ENCODE assay signal across 18 mouse cellular contexts in the genomic region with DNA sequence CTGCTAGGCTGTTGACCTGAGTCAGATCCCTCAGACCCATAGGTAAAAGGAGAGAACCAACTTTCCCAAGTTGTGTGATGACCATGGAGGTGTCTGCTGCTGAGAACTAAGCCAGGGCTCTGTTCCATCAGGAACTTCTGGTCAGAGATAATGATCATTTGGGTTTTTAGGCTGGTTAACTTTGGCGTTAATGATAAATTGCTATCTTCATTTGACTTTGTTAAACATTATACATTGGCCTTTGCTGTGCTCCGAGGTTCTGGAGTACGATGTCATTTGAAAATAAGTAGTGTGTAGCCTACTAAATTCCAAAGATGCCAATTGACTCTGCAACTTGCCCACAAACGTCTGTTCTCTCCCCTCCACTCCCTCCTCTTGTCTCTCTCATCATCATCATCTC. TPM values are rescaled to one million over a fixed set of nuclear protein-coding genes. Genes with fewer than 3 reads are reported as not detected.
A peak's percentile ranks its signal among the peaks of the same experiment; 100 is the strongest.
DNase-seq lines count a peak whose midpoint lies in the region; TF ChIP-seq lines count a peak whose summit lies in the region.
"Had no signal": no experiment of that assay in that cellular context is flagged by ENCODE, and none has a peak within 500 bp of the region (broad histone marks: within the 10 kb centered on the region; RNA-seq: fewer than 3 reads in every experiment).

No protein-coding gene starts in this region.

- peaks cover 2% of the 10 kb centered on the region; the same call in 1 of the 2 replicates for H3K36me3 ChIP-seq in kidney, adult 2 months (ENCODE audit: control insufficient read depth, insufficient read depth, low read length)
- no peaks in the 10 kb centered on the region for H3K36me3 ChIP-seq in testis, adult 2 months (ENCODE audit: control insufficient read depth, insufficient read depth, low read length)

- peak; percentile 69 for DNase-seq in kidney, adult 2 months
- DNase-seq in kidney, postnatal 25 days, result no peak
- DNase-seq in testis, postnatal 14 days (ENCODE audit: low spot score), result no peak
- peak; percentile 13 for DNase-seq in kidney, postnatal 14 days
- no peak for DNase-seq in left cerebral cortex, postnatal 10 days (ENCODE audit: extremely low spot score in 1 of 2, low spot score in 2 of 2)
- DNase-seq in right cerebral cortex, adult 18-20 months, result no peak
- DNase-seq: adrenal gland, adult 8-10 months; heart, adult 2 months; heart, postnatal 14 days; lung, postnatal 14 days; thymus, postnatal 25 days had no signal

- no peak for TF ChIP-seq CTCF in kidney, adult 2 months (conservative IDR thresholded peaks at IDR 0.05; ENCODE audit: insufficient read depth, insufficient read length, low read depth, low read length)
- no peak for TF ChIP-seq CTCF in testis, adult 2 months (IDR thresholded peaks at IDR 0.05; ENCODE audit: control insufficient read depth, insufficient read depth, insufficient replicate concordance, low read depth, low read length)

- H3K4me3 ChIP-seq in kidney, adult 2 months (ENCODE audit: insufficient read depth, low read depth, low read length), result no peak overlapping the region
- H3K4me3 ChIP-seq in testis, adult 2 months (ENCODE audit: control insufficient read depth, low read depth, low read length), result peak overlapping the region; percentile 1; the same call in 1 of the 2 replicates
- H3K4me3 ChIP-seq: heart, adult 2 months had no signal

- H3K27me3 ChIP-seq in kidney, adult 2 months (replicated peaks; ENCODE audit: control insufficient read depth, insufficient read depth, low read length), result no peaks in the 10 kb centered on the region
- H3K27me3 ChIP-seq in testis, adult 2 months (ENCODE audit: control insufficient read depth, insufficient read depth, low read length), result no peaks in the 10 kb centered on the region

- intact Hi-C loops in left cerebral cortex, postnatal 10 days (cut with DNase I), result no loop called here

- H3K4me1 ChIP-seq in kidney, adult 2 months (ENCODE audit: control insufficient read depth, insufficient read depth, low read length), result peaks cover 16% of the 10 kb centered on the region
- peaks cover 7% of the 10 kb centered on the region for H3K4me1 ChIP-seq in testis, adult 2 months (ENCODE audit: control insufficient read depth, insufficient read depth, low read length)

- peak overlapping the region; percentile 93 for H3K27ac ChIP-seq in kidney, adult 2 months (ENCODE audit: insufficient read depth, low read depth, low read length)
- H3K27ac ChIP-seq in testis, adult 2 months (ENCODE audit: control insufficient read depth, insufficient read depth, low read depth, low read length), result no peak overlapping the region

- TF ChIP-seq POLR2A in kidney, adult 2 months (IDR thresholded peaks at IDR 0.05; ENCODE audit: low read depth, low read length), result no peak
- TF ChIP-seq POLR2A in testis, adult 2 months (IDR thresholded peaks at IDR 0.05; ENCODE audit: control insufficient read depth, low read depth, low read length), result no peak

- WGBS in kidney, adult 2 months, result 28% methylated on average over 4 of the region's 4 CpGs

RNA-seq across cellular contexts. Expression of gene Nfx1, which starts 1.5 kb away (rescaled TPM):
- polyA plus RNA-seq in kidney, adult 2 months (2012; rRNA removed), result 24.3 and 25.8 TPM in 2 replicates
- 28.2 and 29.5 TPM in 2 replicates for polyA plus RNA-seq in testis, adult 2 months (2012; rRNA removed)
- 10 to 100 TPM; 58.8 to 59.4 TPM for total RNA-seq in left cerebral cortex, postnatal 10 days (2021)

RNA-seq across cellular contexts. Expression of gene Chmp5, which starts 21.0 kb away (rescaled TPM):
- 25.7 and 41.9 TPM in 2 replicates for polyA plus RNA-seq in kidney, adult 2 months (2012; rRNA removed)
- polyA plus RNA-seq in testis, adult 2 months (2012; rRNA removed), result 18.0 and 19.0 TPM in 2 replicates
- 10 to 100 TPM; 66.9 to 71.9 TPM for total RNA-seq in left cerebral cortex, postnatal 10 days (2021)

RNA-seq across cellular contexts. Expression of gene Bag1, which starts 21.1 kb away (rescaled TPM):
- polyA plus RNA-seq in kidney, adult 2 months (2012; rRNA removed), result 133 and 162 TPM in 2 replicates
- polyA plus RNA-seq in testis, adult 2 months (2012; rRNA removed), result 229 and 254 TPM in 2 replicates
- total RNA-seq in left cerebral cortex, postnatal 10 days (2021), result 100 to 1,000 TPM; 167 to 168 TPM

RNA-seq across cellular contexts. Expression of gene Spink4, which starts 49.3 kb away (rescaled TPM):
- 2.6 and 3.2 TPM in 2 replicates for polyA plus RNA-seq in kidney, adult 2 months (2012; rRNA removed)
- 5.1 and 11.1 TPM in 2 replicates for polyA plus RNA-seq in testis, adult 2 months (2012; rRNA removed)
- total RNA-seq in left cerebral cortex, postnatal 10 days (2021), result not detected
- total RNA-seq: gastrocnemius, adult 8-10 months; layer of hippocampus, postnatal 25 days; neutrophil, adult 5-6 weeks had no signal
- polyA plus RNA-seq: CD4-positive, CD25-positive, alpha-beta regulatory T cell, adult 4 months; limb, embryonic 11.5 days; midbrain, embryonic 10.5 days had no signal

Comparison
In these comparisons a context has a peak if more than half of its experiments do, and no peak if none do; other contexts are left out.
1. DNase-seq: peak in kidney, adult 2 months (single experiment) and kidney, postnatal 14 days (single experiment); none in kidney, postnatal 25 days (0 of 2), testis, postnatal 14 days (single experiment), left cerebral cortex, postnatal 10 days (0 of 2) and right cerebral cortex, adult 18-20 months (single experiment).